Mouse (Mus musculus): ENCODE results near the gene Nr0b2. TPM values are rescaled to one million over a fixed set of nuclear protein-coding genes. Genes with fewer than 3 reads are reported as not detected.

Nr0b2 gene
- polyA plus RNA-seq (2012), result 3.7 and 6.3 TPM in 2 replicates

GRCm38 (mm10) chr4:133552768-133553447, at the start of gene Nr0b2:
Gene Nr0b2 (plus strand): TSS chr4:133553376.

DNA sequence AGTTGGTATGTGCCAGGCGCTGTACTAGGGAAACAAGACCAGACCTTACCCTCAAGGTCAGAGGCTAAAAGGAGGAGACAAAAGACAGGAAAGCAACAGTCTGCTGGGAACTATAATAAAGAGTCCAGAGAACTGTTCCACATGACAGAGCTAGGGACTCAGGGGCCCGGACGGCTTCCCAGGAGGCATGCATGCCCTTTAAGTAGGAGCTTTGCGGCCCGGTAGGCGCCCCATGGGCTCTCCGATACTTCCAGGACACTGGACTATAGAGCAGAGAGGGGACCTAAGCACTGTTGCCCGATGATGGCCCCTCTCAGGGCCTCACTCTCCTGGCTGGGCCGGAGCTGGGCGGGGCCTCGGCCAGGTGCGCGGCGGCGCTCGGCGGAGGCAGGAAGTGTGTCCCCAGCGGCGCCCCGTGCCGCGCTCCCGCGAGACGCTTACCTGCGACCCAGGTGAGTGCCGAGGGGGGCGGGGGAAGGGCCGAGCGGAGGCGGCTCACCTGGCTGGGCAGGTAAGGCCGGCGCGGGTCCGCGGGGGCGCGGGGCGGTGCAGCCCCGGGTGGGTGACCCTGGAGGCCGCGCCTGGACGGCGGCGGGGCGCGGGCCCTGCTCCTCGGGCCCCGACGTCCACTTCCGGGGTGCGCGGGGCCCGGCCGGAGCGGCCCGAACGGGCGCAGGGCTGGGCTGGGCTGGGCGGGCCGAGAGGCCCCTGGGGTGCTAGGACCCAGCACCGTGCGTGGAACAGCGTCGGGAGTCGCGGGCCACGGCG, 34.4 kb upstream of the Nr0b2 start, which contains the start of gene Kdf1:
Gene Kdf1 (plus strand): TSS at position 363 of the 768 bp plus-strand sequence.

GRCm38 (mm10) chr4:133545272-133546231, 7.6 kb upstream of the Nr0b2 start, which contains the start of gene Nudc:
Gene Nudc (minus strand): TSS chr4:133545996.

DNA sequence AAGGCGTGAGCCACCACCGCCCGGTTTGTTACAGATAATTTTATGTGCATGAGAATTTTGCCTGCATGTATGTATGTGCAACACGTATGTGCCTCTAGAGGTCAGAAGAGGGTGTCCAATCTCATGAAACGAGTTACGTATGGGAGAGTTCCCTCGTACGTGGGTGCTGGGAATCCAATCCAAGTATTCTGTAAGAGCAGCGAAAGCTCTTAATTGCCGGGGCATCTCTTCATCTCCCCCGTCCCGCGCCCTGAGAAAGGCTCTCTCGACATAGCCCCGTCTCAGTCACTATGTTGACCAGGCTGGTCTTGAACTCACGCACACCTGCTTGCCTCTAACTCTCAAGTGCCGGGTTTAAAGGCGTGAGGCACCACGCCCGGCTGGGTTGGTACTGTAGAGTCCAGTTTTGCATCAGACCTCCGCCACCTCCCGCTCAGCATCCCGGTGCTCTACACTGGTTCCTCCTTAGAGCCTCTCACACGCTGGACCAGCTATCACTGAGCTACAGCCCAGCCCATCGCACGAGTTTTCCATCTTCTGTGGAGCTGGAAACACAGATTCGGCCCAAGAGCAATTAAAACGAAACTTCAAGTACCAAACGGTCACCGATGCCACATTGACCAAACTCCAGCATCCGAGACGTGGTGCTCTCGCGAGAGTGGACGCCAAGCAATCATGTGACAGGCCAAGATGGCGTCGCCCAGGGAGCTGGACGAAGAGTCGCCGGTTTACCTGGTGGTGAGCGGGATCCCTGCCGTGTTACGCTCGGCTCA, 21.1 kb downstream of the Nr0b2 start, which contains the start of gene Gpatch3:
Gene Gpatch3 (plus strand): TSS at position 676 of the 773 bp plus-strand sequence.

DNA sequence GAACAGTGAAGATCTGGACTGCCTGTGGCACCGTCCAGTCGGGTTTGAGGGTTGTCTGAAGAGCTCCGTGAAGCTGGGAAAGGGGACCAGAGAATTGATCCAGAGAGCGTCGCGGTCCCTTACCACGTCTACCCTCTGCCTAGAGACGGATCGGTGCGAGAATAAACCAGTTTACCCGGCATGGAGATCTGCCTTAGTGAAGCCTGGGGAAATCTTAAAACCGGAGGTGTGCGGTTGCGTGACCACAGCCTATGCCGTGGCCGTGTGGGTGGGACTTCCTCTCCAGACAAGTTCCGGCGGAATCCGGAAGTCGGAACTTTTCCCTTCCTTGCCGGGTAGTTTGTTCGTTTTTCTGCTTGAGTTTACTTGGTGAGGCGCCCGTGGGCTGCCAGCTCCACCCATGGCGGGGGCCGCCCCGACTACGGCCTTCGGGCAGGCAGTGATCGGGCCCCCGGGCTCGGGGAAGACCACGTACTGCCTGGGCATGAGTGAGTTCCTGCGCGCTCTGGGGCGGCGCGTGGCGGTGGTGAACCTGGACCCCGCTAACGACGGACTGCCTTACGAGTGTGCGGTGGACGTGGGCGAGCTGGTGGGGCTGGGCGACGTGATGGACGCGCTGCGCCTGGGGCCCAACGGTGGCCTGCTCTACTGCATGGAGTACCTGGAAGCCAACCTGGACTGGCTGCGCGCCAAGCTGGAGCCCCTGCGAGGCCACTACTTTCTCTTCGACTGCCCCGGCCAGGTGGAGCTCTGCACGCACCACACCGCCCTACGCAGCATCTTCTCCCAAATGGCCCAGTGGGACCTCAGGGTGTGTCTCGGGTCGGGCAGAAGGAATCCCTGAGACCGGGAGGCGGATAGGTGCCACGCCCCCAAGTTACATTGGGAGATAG, 31.1 kb downstream of the Nr0b2 start, which contains the start of gene Gpn2:
Gene Gpn2 (plus strand): TSS at position 304 of the 893 bp plus-strand sequence.

DNA sequence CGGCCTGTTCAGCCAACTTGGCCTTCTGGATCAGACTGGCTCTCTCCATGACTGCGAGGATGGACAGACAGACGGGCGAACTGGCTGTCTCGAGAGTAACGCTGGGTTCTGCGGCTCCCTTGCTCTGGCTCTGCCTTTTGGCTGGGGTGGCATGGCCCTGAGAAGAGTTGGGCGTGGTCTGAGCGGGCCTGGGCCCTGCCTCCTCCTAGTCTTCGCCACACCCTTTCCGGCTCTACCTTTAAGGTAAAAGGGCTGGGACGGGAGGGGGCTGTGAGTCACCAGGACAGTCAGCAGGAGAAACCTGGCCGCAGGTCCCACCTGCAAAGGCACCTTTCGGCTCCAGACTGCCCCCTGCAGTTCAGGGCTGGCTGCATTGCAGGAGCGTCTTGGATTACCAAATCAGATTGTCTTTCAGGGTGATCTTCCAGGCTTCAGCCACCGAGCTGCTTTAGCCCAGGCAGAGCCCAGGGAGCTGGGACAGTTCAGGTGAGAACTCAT, 48.6 kb downstream of the Nr0b2 start, which contains the start of gene Sfn:
Gene Sfn (minus strand): TSS at position 448 of the 498 bp plus-strand sequence.

Other genes starting within 250 kb of the Nr0b2 start
- 97.5 and 98.3 TPM in 2 replicates for gene Wdtc1, start 199.9 kb upstream of the Nr0b2 start, polyA plus RNA-seq (2012)
- gene Slc9a1, start 183.7 kb upstream of the Nr0b2 start, polyA plus RNA-seq (2012), result 62.5 and 66.4 TPM in 2 replicates
- 0.05 and 0.10 TPM in 2 replicates for gene Tent5b, start 73.2 kb upstream of the Nr0b2 start, polyA plus RNA-seq (2012)
- gene Trnp1, start 54.8 kb upstream of the Nr0b2 start, polyA plus RNA-seq (2012), result 0.10 and 0.85 TPM in 2 replicates
- gene Kdf1, start 34.4 kb upstream of the Nr0b2 start, polyA plus RNA-seq (2012), result 0.09 TPM in 1 of 2 replicates, not detected in the other
- 465 and 673 TPM in 2 replicates for gene Nudc, start 7.4 kb upstream of the Nr0b2 start, polyA plus RNA-seq (2012)
- 15.9 and 22.6 TPM in 2 replicates for gene Gpatch3, start 21.4 kb downstream of the Nr0b2 start, polyA plus RNA-seq (2012)
- 59.1 and 63.0 TPM in 2 replicates for gene Gpn2, start 31.0 kb downstream of the Nr0b2 start, polyA plus RNA-seq (2012)
- gene Sfn, start 48.8 kb downstream of the Nr0b2 start, polyA plus RNA-seq (2012), result 34.4 and 37.5 TPM in 2 replicates
- 60.6 and 62.1 TPM in 2 replicates for gene Zdhhc18, start 96.8 kb downstream of the Nr0b2 start, polyA plus RNA-seq (2012)
- 12.9 and 13.3 TPM in 2 replicates for gene Pigv, start 119.3 kb downstream of the Nr0b2 start, polyA plus RNA-seq (2012)
- 102 and 143 TPM in 2 replicates for gene Arid1a, start 203.4 kb downstream of the Nr0b2 start, polyA plus RNA-seq (2012)